Mouse (Mus musculus): Measurements from ENCODE around the gene Ppat.

- TF ChIP-seq CTCF (IDR thresholded peaks at IDR 0.05; ENCODE audit: low read depth) (0 out of 2 replicates have a peak, but pooled peaks have one; percentile 9), EP300 (optimal IDR thresholded peaks at IDR 0.05) (no peak)
Measured at GRCm38 (mm10) chr5:76952112-76953040, 998 bp upstream of the Ppat start.
